Mouse (Mus musculus): ENCODE data around the gene Fgd3. TPM values are rescaled to one million over a fixed set of nuclear protein-coding genes. Genes with fewer than 3 reads are reported as not detected.

Gene Fgd3
- 10 to 100 TPM; 17.9 to 23.2 TPM for polyA plus RNA-seq (2017; shearing (Covaris generic))

DNA sequence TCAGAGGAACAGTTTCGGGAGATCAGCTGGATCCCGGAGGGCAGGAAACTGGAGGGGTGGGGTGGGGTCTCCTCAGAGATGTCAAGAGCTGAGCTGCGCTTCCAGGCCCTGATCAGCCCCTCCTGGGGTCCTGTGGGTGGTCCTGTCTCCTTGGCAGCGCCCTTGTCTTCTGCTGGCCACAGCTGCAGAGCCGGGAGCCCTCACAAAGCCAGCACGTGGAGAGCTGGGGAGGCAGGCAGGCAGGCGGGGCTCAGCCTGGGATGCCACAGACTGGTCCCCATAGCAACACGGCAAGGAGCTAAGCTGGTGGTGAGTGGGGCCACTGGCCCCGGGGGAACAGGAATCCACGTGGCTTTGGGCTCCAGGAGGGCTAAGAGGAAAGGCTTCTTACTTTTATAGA, at the start of gene Fgd3:
TSS of gene Fgd3 (minus strand) at position 272 of the 400 bp plus-strand sequence.
- no peak for ATAC-seq

DNA sequence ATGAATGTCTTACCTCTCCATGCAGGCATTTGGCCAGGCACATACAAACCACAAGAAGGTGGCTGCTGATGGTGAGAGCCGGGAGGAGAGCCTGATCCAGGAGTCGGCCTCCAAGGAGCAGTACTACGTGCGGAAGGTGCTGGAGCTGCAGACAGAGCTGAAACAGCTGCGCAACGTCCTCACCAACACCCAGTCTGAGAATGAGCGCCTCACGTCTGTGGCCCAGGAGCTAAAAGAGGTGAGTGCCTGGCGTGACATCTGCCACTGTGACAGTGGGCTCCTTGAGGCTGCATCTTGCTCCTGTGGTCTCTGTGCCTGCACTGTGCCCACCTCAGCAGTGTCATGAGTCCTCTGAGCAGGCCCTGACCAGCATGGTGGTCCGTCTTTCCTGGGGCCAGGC, 49.3 kb upstream of the Fgd3 start:
- no peak for ATAC-seq

DNA sequence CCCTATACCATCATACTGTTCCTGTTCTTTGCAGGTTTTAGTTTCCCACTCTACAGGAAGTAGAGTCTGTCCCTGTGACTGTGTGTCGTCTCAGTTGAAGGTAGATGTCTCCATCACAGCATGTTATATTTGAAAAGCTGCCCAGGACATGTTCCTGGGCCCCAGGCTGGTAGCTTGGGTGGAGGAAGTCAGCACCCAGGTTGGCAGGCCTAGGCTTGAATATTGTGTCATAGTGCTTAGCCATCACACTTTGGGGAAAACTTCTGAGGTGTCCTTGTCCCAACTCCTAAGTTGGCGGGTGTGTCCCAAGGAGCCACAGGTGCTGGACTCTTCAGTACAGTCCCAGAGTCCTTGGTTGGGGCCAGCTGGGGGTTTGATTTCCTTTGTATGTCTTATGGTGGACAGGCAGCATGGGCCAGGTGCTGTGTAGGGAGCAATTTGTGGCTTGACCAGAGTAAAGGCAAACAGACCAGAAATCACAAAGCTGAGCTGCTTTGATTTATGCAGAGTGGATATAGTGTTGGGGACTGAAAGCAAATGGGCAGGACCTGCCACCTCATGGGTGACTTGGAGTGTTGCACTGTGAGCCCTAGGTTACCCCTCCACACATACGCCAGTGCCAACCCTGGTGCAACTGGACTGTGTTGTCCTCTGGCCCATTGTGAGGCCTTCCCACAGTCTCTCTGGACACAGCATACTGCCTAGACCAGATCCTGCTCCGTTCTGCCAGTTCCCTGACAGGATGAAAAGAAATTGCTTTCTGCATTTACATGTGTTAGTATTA, 47.7 kb upstream of the Fgd3 start:
- ATAC-seq = no peak

DNA sequence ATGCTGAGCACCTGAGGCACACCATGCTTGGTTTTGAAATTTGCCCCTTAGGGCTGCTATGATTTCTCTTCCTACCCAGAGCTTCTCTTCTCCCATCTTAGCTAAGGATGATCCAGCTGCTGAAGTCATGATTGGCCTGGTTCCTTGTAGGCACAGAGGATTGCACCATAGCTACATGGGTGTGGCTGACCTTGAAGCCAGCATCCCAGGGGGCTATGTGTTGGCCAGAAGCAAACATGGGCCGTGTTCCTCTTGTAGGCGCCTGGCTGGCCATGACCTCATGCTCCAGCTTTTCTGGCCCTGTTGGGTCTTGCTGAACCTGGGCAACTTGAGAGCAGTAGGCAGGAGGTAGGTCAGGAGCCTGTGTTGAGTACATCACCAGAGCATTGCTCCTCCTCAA, 44.6 kb upstream of the Fgd3 start:
- no peak for ATAC-seq

GRCm38 (mm10) chr13:49362804-49363203, 42.7 kb upstream of the Fgd3 start:
- ATAC-seq = peak; percentile 58

- no peak for ATAC-seq
Observed at GRCm38 (mm10) chr13:49362364-49362763, 42.3 kb upstream of the Fgd3 start.

- ATAC-seq = no peak
Observed at GRCm38 (mm10) chr13:49360906-49361406, 40.8 kb upstream of the Fgd3 start.

DNA sequence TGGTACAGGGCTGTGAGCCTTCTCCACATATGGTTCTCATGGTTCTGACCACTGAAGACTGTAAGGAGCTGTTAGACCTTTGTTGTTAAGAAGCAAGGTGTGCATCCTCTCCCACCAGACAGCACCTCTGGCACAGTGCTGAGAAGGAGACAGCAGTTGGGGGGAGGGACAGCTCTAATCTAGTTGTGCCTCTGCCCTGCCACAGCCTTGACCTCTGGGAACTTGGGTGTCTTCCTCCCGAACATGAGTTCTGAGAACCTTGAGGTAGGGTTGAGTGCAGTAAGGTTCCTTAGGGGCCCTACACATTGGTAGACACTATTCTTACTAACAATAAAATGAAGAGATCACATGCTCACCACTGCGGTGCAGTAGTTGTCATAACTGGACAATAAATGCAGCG, 38.1 kb upstream of the Fgd3 start:
- ATAC-seq = no peak

GRCm38 (mm10) chr13:49357367-49358026, 37.4 kb upstream of the Fgd3 start:
- no peak for ATAC-seq

DNA sequence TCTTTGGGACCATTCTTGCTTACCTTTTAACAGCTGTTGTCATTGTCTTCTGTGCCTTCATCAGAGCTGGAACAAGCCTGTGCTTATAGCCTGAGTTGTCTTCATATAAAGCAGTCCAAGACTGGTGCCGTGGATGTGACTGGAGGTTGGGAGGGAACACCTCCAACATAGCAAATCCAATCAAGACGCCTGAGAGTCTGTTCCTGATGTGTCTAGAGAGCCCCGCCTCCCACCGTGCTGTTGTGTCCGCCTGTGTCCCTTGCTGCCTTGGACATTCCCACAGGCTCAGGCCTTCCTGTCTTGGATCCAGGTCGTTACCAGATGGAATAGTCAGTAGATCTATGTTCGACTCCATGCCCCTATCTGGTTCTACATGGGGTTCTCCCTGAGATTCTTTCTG, 36.0 kb upstream of the Fgd3 start:
- no peak for ATAC-seq

DNA sequence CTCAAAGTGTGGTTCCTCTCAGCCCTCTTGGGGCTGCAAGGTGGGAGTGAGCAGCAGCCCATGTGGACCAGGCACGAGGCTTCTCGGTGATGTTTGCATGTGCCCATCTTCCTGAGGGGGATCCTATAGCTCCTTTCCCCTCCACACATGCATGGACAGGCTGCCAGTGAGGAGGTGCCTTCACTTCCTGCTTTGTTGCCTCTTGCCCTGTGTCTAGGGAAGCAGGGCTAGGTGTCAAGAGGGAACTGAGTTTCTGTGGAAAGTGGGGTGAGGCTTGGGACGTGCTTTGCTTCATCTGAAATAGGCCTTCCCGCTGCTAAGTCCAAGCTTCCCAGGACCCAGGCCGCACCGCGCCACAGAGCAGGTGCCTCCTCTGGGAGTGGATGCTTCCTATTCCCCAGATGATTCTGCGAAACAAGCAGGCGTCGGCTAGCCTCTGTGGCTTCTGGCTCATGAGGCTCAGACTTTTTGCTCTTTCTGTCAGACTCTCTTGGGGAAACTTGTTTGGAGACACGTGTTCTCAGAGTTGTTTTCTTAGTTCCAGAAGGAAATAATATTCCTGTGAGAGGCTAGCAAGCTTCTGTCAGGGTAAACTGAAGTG, 35.5 kb upstream of the Fgd3 start:
- ATAC-seq = no peak

DNA sequence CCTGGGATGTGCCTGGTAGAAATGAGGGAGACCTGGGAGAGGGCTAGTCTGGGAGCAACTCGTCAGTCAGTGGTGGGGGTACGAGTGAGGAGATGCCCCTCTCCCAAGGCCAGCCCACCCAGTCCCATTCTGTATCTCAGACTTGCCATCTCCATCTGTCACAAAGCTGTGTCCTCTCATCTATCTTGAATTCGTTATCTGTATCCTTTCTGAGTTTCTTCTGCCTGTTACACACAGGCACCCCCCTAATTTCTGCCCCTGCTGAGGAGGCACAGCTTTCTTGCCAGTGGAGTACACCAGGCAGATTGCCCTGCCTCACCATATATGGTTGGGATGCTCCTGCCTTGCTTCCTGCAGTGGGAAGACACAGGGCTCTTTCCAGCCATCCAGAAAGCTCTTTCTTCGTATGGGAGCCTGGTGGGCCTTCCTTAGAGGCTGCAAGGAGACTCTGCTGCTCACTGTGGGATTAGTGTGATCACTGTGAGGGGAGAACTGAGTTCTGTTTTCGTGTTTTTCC, 33.9 kb upstream of the Fgd3 start:
- no peak for ATAC-seq

DNA sequence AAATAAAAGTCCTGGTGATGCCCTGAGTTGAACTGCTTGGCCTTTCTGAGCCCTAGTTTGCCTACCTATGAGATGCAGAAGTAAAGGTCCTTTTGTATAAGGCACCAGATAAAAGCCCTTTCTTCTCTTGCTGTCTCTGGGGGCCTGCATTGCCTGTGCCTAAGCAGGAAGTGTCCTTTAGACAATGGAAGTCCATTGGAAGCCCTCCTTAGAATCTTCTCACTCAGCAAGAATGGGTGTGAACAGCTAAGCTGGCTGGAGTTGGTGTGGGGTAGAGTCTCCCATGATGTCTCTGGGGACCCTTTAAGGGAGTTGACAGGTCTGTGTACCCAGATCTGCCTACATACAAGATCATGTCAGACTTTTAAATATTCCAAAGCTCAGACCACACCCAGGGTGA, 33.3 kb upstream of the Fgd3 start:
- no peak for ATAC-seq

DNA sequence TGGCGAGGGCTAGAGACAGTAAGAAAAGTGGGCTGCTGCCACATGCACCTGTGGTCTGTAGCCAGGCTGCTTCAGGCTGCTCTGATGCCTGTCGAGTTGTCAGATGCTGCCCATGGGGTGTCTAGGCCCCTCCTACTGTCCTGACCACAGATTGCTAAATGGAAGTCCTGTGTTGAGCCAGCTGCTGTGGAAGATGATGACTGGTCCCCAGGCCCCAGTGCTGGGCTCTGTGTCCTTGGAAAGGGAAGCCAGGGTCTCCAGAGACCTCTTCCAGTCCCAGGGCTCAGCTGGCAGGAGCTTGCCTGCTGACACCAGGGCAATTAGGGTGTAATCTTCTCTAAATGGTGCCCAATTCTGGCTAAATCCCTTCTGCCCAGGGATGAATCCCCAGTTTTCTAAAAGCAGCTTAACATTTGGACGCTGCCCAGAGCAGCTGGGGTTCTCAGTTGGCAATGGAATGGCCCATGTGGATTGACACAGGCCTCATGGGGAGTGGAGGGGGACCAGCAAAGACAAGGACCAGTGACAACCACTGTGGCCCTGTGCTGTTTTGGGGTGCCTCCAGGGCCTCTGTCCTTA, 32.6 kb upstream of the Fgd3 start:
- ATAC-seq = no peak

GRCm38 (mm10) chr13:49349836-49350505, 29.9 kb upstream of the Fgd3 start:
- ATAC-seq = no peak

GRCm38 (mm10) chr13:49349335-49349734, 29.2 kb upstream of the Fgd3 start:
- ATAC-seq = no peak

- no peak for ATAC-seq
Observed at GRCm38 (mm10) chr13:49348522-49348921, 28.4 kb upstream of the Fgd3 start.

DNA sequence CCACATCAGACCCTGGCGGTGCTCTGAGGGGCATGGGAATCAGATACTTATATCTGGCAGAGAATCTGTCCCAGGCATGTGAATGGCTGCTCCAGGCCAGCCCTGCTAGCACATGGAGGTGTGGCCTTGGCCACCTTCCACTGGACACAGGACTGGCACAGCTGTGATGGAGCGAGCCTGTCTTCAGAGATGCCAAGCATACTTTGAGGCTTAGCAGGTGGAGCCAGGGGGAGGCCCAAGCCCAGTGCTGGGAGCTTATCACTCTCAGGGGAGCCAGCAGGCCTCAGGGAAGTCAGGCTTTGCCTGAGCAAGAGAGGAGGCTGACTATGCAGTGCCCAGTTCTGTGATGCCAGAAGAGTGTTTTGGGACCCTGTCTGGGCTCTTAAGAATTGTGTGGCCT, 25.4 kb upstream of the Fgd3 start:
- no peak for ATAC-seq

GRCm38 (mm10) chr13:49344567-49344966, 24.5 kb upstream of the Fgd3 start:
- no peak for ATAC-seq

- no peak for ATAC-seq
Observed at GRCm38 (mm10) chr13:49342723-49343100, 22.6 kb upstream of the Fgd3 start.

DNA sequence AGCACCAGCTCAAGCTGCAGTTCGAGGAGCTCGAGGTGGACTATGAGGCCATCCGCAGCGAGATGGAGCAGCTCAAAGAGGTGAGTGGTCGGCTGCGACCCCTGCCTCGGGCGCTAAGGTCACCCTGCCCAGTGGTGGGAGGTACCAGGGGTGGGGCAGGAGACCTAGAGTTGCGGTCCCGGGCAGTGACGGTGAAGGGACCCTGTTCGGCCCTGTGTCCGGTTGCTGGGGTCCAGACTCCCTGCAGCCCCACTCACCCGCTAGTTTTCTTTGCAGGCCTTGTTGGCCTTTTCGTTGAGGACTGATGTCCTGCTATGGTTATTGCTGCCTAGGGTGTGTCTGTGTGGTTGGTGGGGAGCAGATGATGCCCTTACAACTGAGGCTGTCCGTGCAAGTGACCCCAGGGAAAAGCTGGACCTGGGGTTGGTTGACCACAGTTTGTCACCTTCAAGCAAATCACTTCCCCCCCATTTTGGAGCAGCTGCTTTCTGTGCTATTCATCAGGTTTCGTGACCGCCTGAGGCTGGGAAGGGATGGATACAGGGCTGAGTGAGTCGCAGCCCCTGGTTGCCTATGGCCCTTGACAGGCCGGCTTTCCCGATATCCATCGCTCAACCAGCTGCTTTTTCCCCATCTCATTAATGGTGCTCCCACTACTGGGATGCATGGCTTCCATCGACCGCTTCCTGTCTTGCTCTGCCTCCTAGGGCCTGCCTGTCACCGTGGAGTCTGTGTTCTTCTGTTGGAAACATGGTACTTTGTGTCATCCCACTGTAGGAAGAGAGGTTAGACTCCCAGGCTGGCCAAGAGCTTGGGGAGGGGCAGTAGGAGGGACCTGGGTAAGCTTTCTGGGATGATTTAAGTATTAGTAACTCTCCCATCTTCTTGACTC, 22.0 kb upstream of the Fgd3 start:
- no peak for ATAC-seq

Measured in CD4-positive, CD25-positive, alpha-beta regulatory T cell, adult 4 months (primary cell).